Mouse (Mus musculus): Measurements from ENCODE around the gene Foxa2. TPM values are rescaled to one million over a fixed set of nuclear protein-coding genes. Genes with fewer than 3 reads are reported as not detected.

Gene Foxa2
- 0.15 and 0.69 TPM in 2 replicates for polyA plus RNA-seq (2014; fragmentation: Nextera tagmentation; extraction: Ambion mirVana)

GRCm38 (mm10) chr2:148046799-148047165 is at the start of gene Foxa2:
Foxa2 (minus strand) TSS chr2:148046969.
- Histone ChIP-seq H3K9ac (ENCODE audit: low read length) (no peak within 1 kb of the TSS), H3K27me3 (ENCODE audit: control insufficient read depth, insufficient read depth, low read length) (peaks cover 94% of the 10 kb centered on the region), H3K4me1 (replicated peaks; ENCODE audit: control insufficient read depth, insufficient read depth, low read length) (peaks cover 5% of the 10 kb centered on the region; the same call in 1 of the 2 replicates), H3K36me3 (ENCODE audit: control insufficient read depth, insufficient read depth, low read length) (no peaks in the 10 kb centered on the region), H3K9me3 (ENCODE audit: control insufficient read depth, low read length) (no peaks in the 10 kb centered on the region), H3K4me2 (ENCODE audit: low read depth, low read length, severe bottlenecking) (peak within 1 kb of the TSS; percentile 29; the same call in 1 of the 2 replicates), H3K4me3 (ENCODE audit: low read depth, low read length) (peak within 1 kb of the TSS; percentile 19), H3K27ac (ENCODE audit: low read depth, low read length) (no peak within 1 kb of the TSS)
- no peak for DNase-seq (ENCODE audit: low spot score)
- WGBS, result 2% methylated on average over 19 of the region's 19 CpGs
- no peak for ATAC-seq (replicated peaks; ENCODE audit: low FRiP score)

- no peak overlapping the region for H3K4me3 ChIP-seq (ENCODE audit: low read depth, low read length)
- ATAC-seq (replicated peaks; ENCODE audit: low FRiP score) (no peak), DNase-seq (ENCODE audit: low spot score) (no peak)
- H3K4me2 ChIP-seq (ENCODE audit: low read depth, low read length, severe bottlenecking), result no peak overlapping the region
- H3K4me1 ChIP-seq (replicated peaks; ENCODE audit: control insufficient read depth, insufficient read depth, low read length), result no peaks in the 10 kb centered on the region
- no peak overlapping the region for H3K27ac ChIP-seq (ENCODE audit: low read depth, low read length)
- WGBS, result 91% methylated on average over 2 of the region's 2 CpGs
- H3K9me3 ChIP-seq (ENCODE audit: control insufficient read depth, low read length), result no peaks in the 10 kb centered on the region
- no peaks in the 10 kb centered on the region for H3K27me3 ChIP-seq (ENCODE audit: control insufficient read depth, insufficient read depth, low read length)
- H3K9ac ChIP-seq (ENCODE audit: low read length), result no peak overlapping the region
- H3K36me3 ChIP-seq (ENCODE audit: control insufficient read depth, insufficient read depth, low read length), result no peaks in the 10 kb centered on the region
Measured at GRCm38 (mm10) chr2:148092089-148092488, 45.3 kb upstream of the Foxa2 start.

GRCm38 (mm10) chr2:148091657-148092056 is 44.9 kb upstream of the Foxa2 start:
- H3K27me3 ChIP-seq (ENCODE audit: control insufficient read depth, insufficient read depth, low read length), result no peaks in the 10 kb centered on the region
- H3K4me2 ChIP-seq (ENCODE audit: low read depth, low read length, severe bottlenecking), result no peak overlapping the region
- H3K36me3 ChIP-seq (ENCODE audit: control insufficient read depth, insufficient read depth, low read length), result no peaks in the 10 kb centered on the region
- H3K4me3 ChIP-seq (ENCODE audit: low read depth, low read length), result no peak overlapping the region
- DNase-seq (ENCODE audit: low spot score) (no peak), ATAC-seq (replicated peaks; ENCODE audit: low FRiP score) (no peak)
- 90% methylated on average over 6 of the region's 6 CpGs for WGBS
- no peak overlapping the region for H3K27ac ChIP-seq (ENCODE audit: low read depth, low read length)
- H3K9ac ChIP-seq (ENCODE audit: low read length), result no peak overlapping the region
- no peaks in the 10 kb centered on the region for H3K9me3 ChIP-seq (ENCODE audit: control insufficient read depth, low read length)
- H3K4me1 ChIP-seq (replicated peaks; ENCODE audit: control insufficient read depth, insufficient read depth, low read length), result no peaks in the 10 kb centered on the region

DNA sequence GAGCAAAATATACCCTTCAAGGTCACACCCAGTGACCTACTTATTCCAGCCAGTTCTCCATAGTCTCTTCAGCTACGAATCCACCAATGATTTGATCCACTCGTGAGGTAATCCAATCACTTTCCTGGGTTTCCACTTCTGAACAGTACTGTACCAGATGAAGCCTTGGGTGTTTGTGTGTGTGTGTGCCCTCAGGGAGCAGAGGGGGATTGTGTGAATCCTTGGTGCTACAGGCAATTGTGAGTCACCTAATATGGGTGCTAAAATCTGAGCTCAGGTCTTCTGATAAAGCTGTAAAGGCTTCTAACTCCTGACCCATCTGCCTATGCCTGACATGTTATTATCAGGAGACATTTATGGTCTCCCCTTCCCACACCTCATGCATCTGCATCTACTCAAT is 43.3 kb upstream of the Foxa2 start:
- Histone ChIP-seq H3K4me3 (ENCODE audit: low read depth, low read length) (no peak overlapping the region), H3K9me3 (ENCODE audit: control insufficient read depth, low read length) (no peaks in the 10 kb centered on the region), H3K27ac (ENCODE audit: low read depth, low read length) (no peak overlapping the region), H3K27me3 (ENCODE audit: control insufficient read depth, insufficient read depth, low read length) (no peaks in the 10 kb centered on the region), H3K9ac (ENCODE audit: low read length) (no peak overlapping the region), H3K36me3 (ENCODE audit: control insufficient read depth, insufficient read depth, low read length) (no peaks in the 10 kb centered on the region), H3K4me2 (ENCODE audit: low read depth, low read length, severe bottlenecking) (no peak overlapping the region), H3K4me1 (replicated peaks; ENCODE audit: control insufficient read depth, insufficient read depth, low read length) (no peaks in the 10 kb centered on the region)
- ATAC-seq (replicated peaks; ENCODE audit: low FRiP score) (no peak), DNase-seq (ENCODE audit: low spot score) (no peak)
- WGBS, result 85% methylated on average over 2 of the region's 2 CpGs

- no peak for DNase-seq (ENCODE audit: low spot score)
- no peak overlapping the region for H3K27ac ChIP-seq (ENCODE audit: low read depth, low read length)
- H3K36me3 ChIP-seq (ENCODE audit: control insufficient read depth, insufficient read depth, low read length), result no peaks in the 10 kb centered on the region
- no peak overlapping the region for H3K9ac ChIP-seq (ENCODE audit: low read length)
- ATAC-seq (replicated peaks; ENCODE audit: low FRiP score), result no peak
- WGBS, result 84% methylated on average over 5 of the region's 5 CpGs
- H3K4me3 ChIP-seq (ENCODE audit: low read depth, low read length), result no peak overlapping the region
- H3K9me3 ChIP-seq (ENCODE audit: control insufficient read depth, low read length), result no peaks in the 10 kb centered on the region
- no peaks in the 10 kb centered on the region for H3K27me3 ChIP-seq (ENCODE audit: control insufficient read depth, insufficient read depth, low read length)
- H3K4me2 ChIP-seq (ENCODE audit: low read depth, low read length, severe bottlenecking), result no peak overlapping the region
- H3K4me1 ChIP-seq (replicated peaks; ENCODE audit: control insufficient read depth, insufficient read depth, low read length), result no peaks in the 10 kb centered on the region
Measured at GRCm38 (mm10) chr2:148085529-148085928, 38.8 kb upstream of the Foxa2 start.

DNA sequence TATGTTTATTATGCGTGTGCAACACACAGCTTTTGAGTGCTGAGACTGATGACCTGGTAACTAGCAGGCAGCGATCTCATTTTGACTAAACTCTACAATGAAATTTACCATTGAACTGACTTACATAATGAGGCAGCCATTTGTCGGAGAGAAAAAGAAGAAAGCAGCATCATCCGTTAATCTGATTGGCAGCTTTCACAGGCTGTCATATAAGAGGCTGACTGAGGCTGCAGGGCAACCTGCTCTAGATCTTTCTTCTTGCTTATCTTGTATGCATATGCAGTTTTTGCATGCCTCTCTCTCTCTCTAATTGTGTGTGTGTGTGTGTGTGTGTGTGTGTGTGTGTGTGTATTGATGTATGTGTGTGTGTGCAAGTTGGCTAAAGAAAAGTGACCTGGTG is 38.4 kb upstream of the Foxa2 start:
- Histone ChIP-seq H3K4me3 (ENCODE audit: low read depth, low read length) (no peak overlapping the region), H3K27ac (ENCODE audit: low read depth, low read length) (no peak overlapping the region), H3K9ac (ENCODE audit: low read length) (no peak overlapping the region), H3K27me3 (ENCODE audit: control insufficient read depth, insufficient read depth, low read length) (no peaks in the 10 kb centered on the region), H3K36me3 (ENCODE audit: control insufficient read depth, insufficient read depth, low read length) (no peaks in the 10 kb centered on the region), H3K9me3 (ENCODE audit: control insufficient read depth, low read length) (no peaks in the 10 kb centered on the region), H3K4me1 (replicated peaks; ENCODE audit: control insufficient read depth, insufficient read depth, low read length) (no peaks in the 10 kb centered on the region), H3K4me2 (ENCODE audit: low read depth, low read length, severe bottlenecking) (no peak overlapping the region)
- 72% methylated on average over 4 of the region's 4 CpGs for WGBS
- DNase-seq (ENCODE audit: low spot score) (no peak), ATAC-seq (replicated peaks; ENCODE audit: low FRiP score) (no peak)

- Histone ChIP-seq H3K9ac (ENCODE audit: low read length) (no peak overlapping the region), H3K27ac (ENCODE audit: low read depth, low read length) (no peak overlapping the region), H3K27me3 (ENCODE audit: control insufficient read depth, insufficient read depth, low read length) (no peaks in the 10 kb centered on the region), H3K4me1 (replicated peaks; ENCODE audit: control insufficient read depth, insufficient read depth, low read length) (no peaks in the 10 kb centered on the region), H3K4me3 (ENCODE audit: low read depth, low read length) (no peak overlapping the region), H3K36me3 (ENCODE audit: control insufficient read depth, insufficient read depth, low read length) (no peaks in the 10 kb centered on the region), H3K9me3 (ENCODE audit: control insufficient read depth, low read length) (no peaks in the 10 kb centered on the region), H3K4me2 (ENCODE audit: low read depth, low read length, severe bottlenecking) (no peak overlapping the region)
- peak; percentile 78 for DNase-seq (ENCODE audit: low spot score)
- peak; percentile 75 for ATAC-seq (replicated peaks; ENCODE audit: low FRiP score)
- 31% methylated on average over 8 of the region's 8 CpGs for WGBS
Measured at GRCm38 (mm10) chr2:148082283-148082682, 35.5 kb upstream of the Foxa2 start.

- Histone ChIP-seq H3K9me3 (ENCODE audit: control insufficient read depth, low read length) (no peaks in the 10 kb centered on the region), H3K27ac (ENCODE audit: low read depth, low read length) (no peak overlapping the region), H3K4me2 (ENCODE audit: low read depth, low read length, severe bottlenecking) (no peak overlapping the region), H3K4me1 (replicated peaks; ENCODE audit: control insufficient read depth, insufficient read depth, low read length) (no peaks in the 10 kb centered on the region), H3K9ac (ENCODE audit: low read length) (no peak overlapping the region), H3K4me3 (ENCODE audit: low read depth, low read length) (no peak overlapping the region), H3K27me3 (ENCODE audit: control insufficient read depth, insufficient read depth, low read length) (peaks cover 2% of the 10 kb centered on the region; the same call in 1 of the 2 replicates), H3K36me3 (ENCODE audit: control insufficient read depth, insufficient read depth, low read length) (no peaks in the 10 kb centered on the region)
- DNase-seq (ENCODE audit: low spot score) (no peak), ATAC-seq (replicated peaks; ENCODE audit: low FRiP score) (peak; percentile 73)
- 50% methylated on average over 6 of the region's 6 CpGs for WGBS
Measured at GRCm38 (mm10) chr2:148060705-148061104, 13.9 kb upstream of the Foxa2 start.

GRCm38 (mm10) chr2:148053411-148053810 is 6.6 kb upstream of the Foxa2 start:
- ATAC-seq (replicated peaks; ENCODE audit: low FRiP score) (no peak), DNase-seq (ENCODE audit: low spot score) (no peak)
- peaks cover 61% of the 10 kb centered on the region for H3K27me3 ChIP-seq (ENCODE audit: control insufficient read depth, insufficient read depth, low read length)

More at GRCm38 (mm10) chr2:148053411-148053810, 6.6 kb upstream of the Foxa2 start:
- Histone ChIP-seq H3K27ac (ENCODE audit: low read depth, low read length) (no peak overlapping the region), H3K4me1 (replicated peaks; ENCODE audit: control insufficient read depth, insufficient read depth, low read length) (no peaks in the 10 kb centered on the region; the same call in 1 of the 2 replicates), H3K4me3 (ENCODE audit: low read depth, low read length) (no peak overlapping the region), H3K36me3 (ENCODE audit: control insufficient read depth, insufficient read depth, low read length) (no peaks in the 10 kb centered on the region), H3K9me3 (ENCODE audit: control insufficient read depth, low read length) (no peaks in the 10 kb centered on the region), H3K4me2 (ENCODE audit: low read depth, low read length, severe bottlenecking) (no peak overlapping the region), H3K9ac (ENCODE audit: low read length) (no peak overlapping the region)
- WGBS, result 2% methylated on average over 6 of the region's 6 CpGs

All from forebrain, embryonic 11.5 days (tissue).